Mouse (Mus musculus): ENCODE results near the gene Plxnb2. TPM values are rescaled to one million over a fixed set of nuclear protein-coding genes. Genes with fewer than 3 reads are reported as not detected.

The Plxnb2 gene
- 113 and 118 TPM in 2 replicates for polyA plus RNA-seq (2015; fragmentation: Nextera tagmentation; extraction: Ambion mirVana)

DNA sequence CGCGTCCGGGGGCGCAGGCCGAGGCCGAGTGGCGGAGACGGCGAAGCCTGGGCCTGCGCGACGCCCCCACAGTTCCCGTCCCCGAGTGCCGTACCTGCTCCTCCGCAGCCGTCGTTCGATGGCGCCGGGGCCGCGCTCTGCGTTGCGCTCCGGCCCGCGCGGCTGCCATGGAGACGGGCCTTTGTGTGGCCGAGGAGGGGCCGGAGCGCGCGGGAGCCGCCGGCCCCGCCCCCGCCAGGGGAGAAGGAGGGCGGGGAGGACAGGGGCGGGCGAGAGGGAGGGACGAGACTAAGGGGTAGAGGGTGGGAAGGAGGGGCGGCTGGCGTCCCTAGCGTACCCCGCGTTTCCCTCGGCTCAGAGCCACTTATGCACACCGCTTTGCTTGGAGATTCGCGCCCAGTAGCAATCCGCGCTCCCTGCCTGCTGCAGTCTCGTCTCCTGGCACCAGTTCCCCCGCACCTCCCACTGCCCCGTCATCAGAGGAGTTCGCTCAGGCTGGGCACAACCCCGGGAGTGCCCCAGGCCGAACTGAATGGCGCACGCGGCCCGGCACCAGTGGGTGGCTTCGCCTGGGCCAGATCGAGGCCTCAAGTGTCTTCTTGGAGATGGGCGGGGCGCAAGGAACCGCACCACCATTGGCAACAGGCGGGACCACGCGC, at the start of gene Plxnb2:
Gene Plxnb2, minus strand, starts transcription at position 218 of the 659 bp plus-strand sequence.
- Histone ChIP-seq H3K4me2 (replicated peaks) (peak within 1 kb of the TSS; percentile 84), H3K36me3 (no peaks in the 10 kb centered on the region; the same call in 1 of the 2 replicates), H3K27me3 (no peaks in the 10 kb centered on the region), H3K27ac (replicated peaks) (peak within 1 kb of the TSS; percentile 94), H3K9ac (replicated peaks) (peak within 1 kb of the TSS; percentile 96), H3K4me1 (peaks cover 87% of the 10 kb centered on the region), H3K9me3 (no peaks in the 10 kb centered on the region), H3K4me3 (peak within 1 kb of the TSS; percentile 93)
- under 1% methylated on average over 69 of the region's 72 CpGs for WGBS
- peak; percentile 87 for ATAC-seq (replicated peaks)

DNA sequence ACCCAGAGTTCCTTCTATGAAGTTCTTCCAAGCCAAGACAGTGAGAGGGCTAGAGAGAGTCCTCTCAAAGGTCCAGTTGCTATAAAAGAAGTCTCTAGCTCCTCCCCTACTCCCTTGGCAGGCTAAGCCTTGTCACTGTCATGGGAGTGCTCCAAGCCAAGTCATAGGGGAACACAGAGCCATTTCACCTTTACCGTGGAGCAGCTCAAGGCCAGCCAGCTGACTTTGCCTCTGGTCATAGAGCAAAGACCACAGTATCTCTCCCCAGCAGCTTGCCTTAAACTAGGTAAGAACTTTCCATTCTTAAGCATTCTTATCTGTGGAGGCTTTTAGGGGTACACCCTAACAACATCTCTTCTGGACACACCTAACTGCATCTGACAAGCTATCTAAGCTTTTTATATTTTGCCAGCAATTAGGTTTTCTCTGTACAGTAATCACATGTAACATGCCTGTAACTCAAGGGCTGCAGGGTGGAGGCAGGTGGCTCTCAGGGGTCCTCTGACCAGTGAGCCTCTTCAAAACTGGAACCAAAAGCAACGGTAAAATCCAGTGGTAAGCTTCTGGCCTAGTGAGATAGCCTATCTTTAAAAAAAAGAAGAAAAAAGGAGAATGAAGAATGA, 35.1 kb upstream of the Plxnb2 start:
- no peak overlapping the region for H3K9ac ChIP-seq (replicated peaks)
- WGBS = 97% methylated on average over 2 of the region's 2 CpGs
- H3K9me3 ChIP-seq = no peaks in the 10 kb centered on the region
- no peak overlapping the region for H3K27ac ChIP-seq (replicated peaks)
- H3K4me2 ChIP-seq (replicated peaks) = no peak overlapping the region
- H3K36me3 ChIP-seq = peaks cover 14% of the 10 kb centered on the region
- ATAC-seq (replicated peaks) = no peak
- no peak overlapping the region for H3K4me3 ChIP-seq
- H3K27me3 ChIP-seq = no peaks in the 10 kb centered on the region
- peaks cover 30% of the 10 kb centered on the region for H3K4me1 ChIP-seq

DNA sequence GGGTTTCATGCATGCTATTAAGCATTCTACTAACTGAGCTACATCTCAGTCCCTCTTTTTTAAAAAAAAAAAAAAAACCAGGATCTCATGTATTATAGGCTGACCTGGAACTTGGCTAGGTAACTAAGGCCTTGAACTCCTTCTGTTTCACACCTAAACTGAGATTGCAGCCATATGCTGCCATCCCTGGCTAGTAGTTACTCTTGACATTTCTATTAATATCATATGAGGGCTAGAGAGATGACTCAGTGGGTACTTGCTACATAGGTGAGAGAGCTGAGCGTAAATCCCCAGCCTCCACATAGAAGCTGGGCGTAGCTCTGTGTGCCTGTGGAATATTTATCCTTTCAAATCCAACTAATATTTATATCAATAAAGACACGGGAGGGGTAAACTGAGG, 34.4 kb upstream of the Plxnb2 start:
- Histone ChIP-seq H3K27me3 (no peaks in the 10 kb centered on the region), H3K4me3 (no peak overlapping the region), H3K9me3 (no peaks in the 10 kb centered on the region), H3K4me1 (peaks cover 31% of the 10 kb centered on the region), H3K9ac (replicated peaks) (no peak overlapping the region), H3K4me2 (replicated peaks) (no peak overlapping the region), H3K36me3 (peaks cover 14% of the 10 kb centered on the region), H3K27ac (replicated peaks) (no peak overlapping the region)
- no peak for ATAC-seq (replicated peaks)
- WGBS = 97% methylated on average over 3 of the region's 3 CpGs

DNA sequence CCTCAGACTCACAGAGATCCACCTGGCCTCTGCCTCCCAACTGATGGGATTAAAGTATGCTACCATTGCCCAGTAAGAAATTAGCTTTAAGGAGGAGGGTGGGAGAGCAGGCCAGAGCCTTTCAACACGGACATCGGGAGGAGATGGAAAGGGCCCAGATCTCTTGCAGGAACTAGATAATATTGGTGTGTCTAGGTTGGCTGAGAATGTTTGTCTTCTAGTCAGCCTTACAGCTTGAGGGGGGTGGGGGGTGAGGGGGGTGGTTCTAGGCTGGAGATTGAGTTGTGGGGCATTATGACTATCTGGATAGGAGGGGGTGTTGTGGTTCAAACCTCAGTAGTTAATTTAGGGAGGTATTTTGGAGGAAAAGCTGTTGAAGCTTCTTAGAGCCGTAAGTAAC, 32.9 kb upstream of the Plxnb2 start:
- H3K4me3 ChIP-seq = no peak overlapping the region; the same call in 1 of the 2 replicates
- no peaks in the 10 kb centered on the region for H3K27me3 ChIP-seq
- no peak for ATAC-seq (replicated peaks)
- peaks cover 14% of the 10 kb centered on the region for H3K36me3 ChIP-seq
- 86% methylated on average over 3 of the region's 3 CpGs for WGBS
- peak overlapping the region; percentile 19 for H3K4me2 ChIP-seq (replicated peaks)
- H3K4me1 ChIP-seq = peaks cover 33% of the 10 kb centered on the region
- H3K9me3 ChIP-seq = no peaks in the 10 kb centered on the region
- H3K27ac ChIP-seq (replicated peaks) = no peak overlapping the region
- no peak overlapping the region for H3K9ac ChIP-seq (replicated peaks)

DNA sequence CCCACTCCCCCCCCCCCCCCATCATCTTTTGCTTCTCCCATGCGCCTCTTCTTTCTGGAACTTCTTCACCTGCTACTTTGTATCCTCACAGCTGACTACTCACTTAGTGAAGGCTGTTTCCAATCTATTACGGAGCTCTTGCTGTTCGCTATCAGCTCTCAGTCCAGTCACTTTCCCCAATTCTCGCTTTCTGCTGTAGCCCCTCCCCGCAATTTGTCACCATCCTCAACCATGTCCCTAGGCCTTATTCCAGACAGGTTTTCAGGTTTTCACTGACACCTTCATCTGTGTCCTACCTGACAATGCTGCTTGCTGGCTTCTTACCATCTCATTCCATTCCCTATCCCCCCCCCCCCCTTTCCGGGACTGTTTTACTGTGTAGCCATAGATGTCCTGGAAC, 31.9 kb upstream of the Plxnb2 start:
- Histone ChIP-seq H3K9ac (replicated peaks) (peak overlapping the region; percentile 99), H3K9me3 (no peaks in the 10 kb centered on the region), H3K4me3 (peak overlapping the region; percentile 87), H3K4me1 (peaks cover 33% of the 10 kb centered on the region), H3K4me2 (replicated peaks) (peak overlapping the region; percentile 79), H3K27me3 (no peaks in the 10 kb centered on the region), H3K36me3 (peaks cover 14% of the 10 kb centered on the region), H3K27ac (replicated peaks) (peak overlapping the region; percentile 87; the same call in 1 of the 2 replicates)
- ATAC-seq (replicated peaks) = no peak
- 43% methylated on average over 6 of the region's 6 CpGs for WGBS

DNA sequence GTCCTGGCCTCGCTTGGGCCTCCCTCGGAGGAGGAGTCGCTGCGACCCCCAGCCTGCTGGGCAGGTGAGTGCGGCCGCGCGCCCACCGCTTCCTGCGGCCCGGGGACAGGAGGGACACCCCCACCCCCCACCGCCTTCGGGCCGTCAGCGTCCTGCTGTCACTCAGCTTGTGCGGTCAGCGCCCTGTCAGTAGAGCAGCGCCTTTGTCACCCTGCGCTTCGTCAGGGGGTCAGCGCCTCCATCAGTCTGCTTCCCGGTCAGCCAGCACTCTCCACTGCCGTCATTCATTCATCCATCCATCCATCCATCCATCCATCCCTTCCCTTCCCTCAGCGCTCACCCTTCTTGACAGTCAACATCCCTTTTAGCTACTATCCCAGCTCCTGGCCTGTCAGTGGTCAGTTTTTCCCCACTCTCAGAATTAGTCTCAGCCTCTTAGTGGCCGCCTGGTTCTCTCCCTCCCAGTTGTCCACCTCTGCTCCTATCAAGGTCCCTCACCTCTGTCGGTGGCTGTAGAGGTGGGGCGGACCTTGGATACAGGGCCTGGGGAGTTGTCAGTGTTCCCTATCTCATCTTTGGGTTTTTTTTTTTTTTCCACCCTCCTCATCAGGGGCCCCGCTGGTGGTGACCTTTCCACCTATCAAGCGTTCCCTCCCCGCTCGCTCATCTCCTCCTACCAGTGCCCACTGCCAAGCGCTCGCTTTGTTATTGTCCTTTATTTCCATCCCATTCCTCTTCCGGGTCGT, 31.3 kb upstream of the Plxnb2 start:
- peak overlapping the region; percentile 87 for H3K4me3 ChIP-seq
- H3K27me3 ChIP-seq = no peaks in the 10 kb centered on the region
- no peaks in the 10 kb centered on the region for H3K9me3 ChIP-seq
- peaks cover 12% of the 10 kb centered on the region for H3K36me3 ChIP-seq
- peak overlapping the region; percentile 79 for H3K4me2 ChIP-seq (replicated peaks)
- H3K27ac ChIP-seq (replicated peaks) = peak overlapping the region; percentile 87
- 1% methylated on average over 35 of the region's 35 CpGs for WGBS
- no peak; the same call in 1 of the 2 replicates for ATAC-seq (replicated peaks)
- peaks cover 33% of the 10 kb centered on the region for H3K4me1 ChIP-seq
- peak overlapping the region; percentile 99 for H3K9ac ChIP-seq (replicated peaks)

DNA sequence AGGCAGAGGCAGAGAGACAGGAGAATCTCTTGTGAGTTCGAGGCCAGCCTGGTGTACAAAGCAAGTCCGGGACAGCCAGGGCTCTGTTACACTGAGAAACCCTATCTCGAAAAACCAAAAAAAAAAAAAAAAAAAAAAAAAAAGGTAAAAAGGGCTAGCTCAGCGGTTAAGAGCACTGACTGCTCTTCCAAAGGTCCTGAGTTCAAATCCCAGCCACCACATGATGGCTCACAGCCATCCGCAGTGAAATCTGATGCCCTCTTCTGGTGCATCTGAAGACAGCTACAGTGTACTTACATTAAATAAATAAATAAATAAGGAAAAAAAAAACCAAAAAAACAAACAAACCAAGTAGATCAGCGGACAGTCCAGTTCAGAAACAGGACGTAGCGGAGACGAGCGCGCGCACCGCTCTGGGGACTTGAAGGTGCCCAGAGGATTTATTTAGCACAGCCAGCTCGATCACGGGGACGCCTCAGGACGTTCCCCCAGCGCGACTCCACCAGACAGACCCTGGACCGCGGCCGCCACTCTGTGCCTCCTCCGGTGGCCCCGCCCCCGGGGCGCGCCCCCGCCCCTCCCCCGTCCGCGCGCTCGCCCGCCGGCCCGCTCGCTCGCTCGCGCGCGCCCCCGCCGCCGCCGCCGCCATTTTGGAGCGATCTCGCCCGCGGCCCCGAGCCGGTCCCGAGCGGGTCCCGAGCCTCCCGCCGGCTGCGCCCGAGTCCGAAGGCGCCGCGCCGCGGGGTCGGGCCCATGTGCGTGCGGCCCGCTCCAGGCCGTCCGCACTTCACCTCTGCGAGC, 30.5 kb upstream of the Plxnb2 start, which contains the start of gene Ppp6r2:
Gene Ppp6r2, plus strand, starts transcription at position 639 of the 801 bp plus-strand sequence.
- 5% methylated on average over 41 of the region's 73 CpGs for WGBS
- ATAC-seq (replicated peaks) = peak; percentile 88
- Histone ChIP-seq H3K4me2 (replicated peaks) (peak within 1 kb of the TSS; percentile 79), H3K9me3 (no peaks in the 10 kb centered on the region), H3K4me3 (peak within 1 kb of the TSS; percentile 87), H3K36me3 (peaks cover 4% of the 10 kb centered on the region), H3K27me3 (no peaks in the 10 kb centered on the region), H3K9ac (replicated peaks) (peak within 1 kb of the TSS; percentile 99), H3K4me1 (peaks cover 33% of the 10 kb centered on the region), H3K27ac (replicated peaks) (peak within 1 kb of the TSS; percentile 87)

DNA sequence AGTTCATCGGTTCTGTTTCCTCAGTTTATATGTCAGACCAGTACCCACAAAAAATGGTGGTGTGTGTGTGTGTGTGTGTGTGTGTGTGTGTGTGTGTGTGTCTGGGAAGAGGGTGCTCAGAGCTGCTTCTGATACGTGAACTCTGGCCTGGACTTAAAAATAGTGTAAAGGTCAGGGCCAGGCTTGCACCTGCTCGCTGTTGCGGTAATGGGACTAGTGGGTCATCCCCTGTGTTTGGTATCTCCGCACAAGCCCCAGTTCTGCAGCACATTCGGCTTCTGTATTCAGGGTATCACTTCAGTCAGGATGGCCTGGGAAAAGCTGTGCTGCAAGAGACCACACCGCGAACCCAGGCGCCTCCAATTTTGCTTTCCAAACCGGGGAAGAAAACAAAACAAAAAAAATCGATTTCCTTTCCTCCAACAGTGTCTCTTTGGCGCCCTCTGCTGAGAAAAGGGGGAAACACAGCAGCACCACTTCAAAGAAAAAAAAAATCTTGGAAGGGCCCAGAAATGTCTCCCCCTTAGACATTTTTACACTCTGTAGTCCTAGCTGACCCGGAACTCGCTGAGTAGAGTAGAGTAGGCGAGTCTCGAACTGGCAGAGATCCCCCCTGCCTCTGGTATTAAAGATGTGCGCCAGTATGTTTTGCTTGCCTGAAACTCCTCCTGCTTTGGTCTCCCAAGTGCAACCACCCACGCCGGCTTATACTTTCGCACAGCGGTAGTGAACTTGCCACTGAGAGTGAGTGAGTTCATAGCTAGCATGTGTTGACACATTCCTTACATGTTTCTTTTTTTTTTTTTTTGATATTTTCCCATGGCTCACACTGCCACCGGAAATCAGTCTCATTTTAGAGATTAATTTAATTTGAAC, 29.5 kb upstream of the Plxnb2 start:
- H3K4me1 ChIP-seq = peaks cover 33% of the 10 kb centered on the region
- peak overlapping the region; percentile 42 for H3K4me2 ChIP-seq (replicated peaks)
- H3K9ac ChIP-seq (replicated peaks) = peak overlapping the region; percentile 42
- no peak; the same call in 1 of the 2 replicates for ATAC-seq (replicated peaks)
- no peaks in the 10 kb centered on the region for H3K27me3 ChIP-seq
- no peaks in the 10 kb centered on the region for H3K9me3 ChIP-seq
- WGBS = 16% methylated on average over 22 of the region's 22 CpGs
- peak overlapping the region; percentile 29 for H3K4me3 ChIP-seq
- H3K36me3 ChIP-seq = no peaks in the 10 kb centered on the region
- peak overlapping the region; percentile 87 for H3K27ac ChIP-seq (replicated peaks)

DNA sequence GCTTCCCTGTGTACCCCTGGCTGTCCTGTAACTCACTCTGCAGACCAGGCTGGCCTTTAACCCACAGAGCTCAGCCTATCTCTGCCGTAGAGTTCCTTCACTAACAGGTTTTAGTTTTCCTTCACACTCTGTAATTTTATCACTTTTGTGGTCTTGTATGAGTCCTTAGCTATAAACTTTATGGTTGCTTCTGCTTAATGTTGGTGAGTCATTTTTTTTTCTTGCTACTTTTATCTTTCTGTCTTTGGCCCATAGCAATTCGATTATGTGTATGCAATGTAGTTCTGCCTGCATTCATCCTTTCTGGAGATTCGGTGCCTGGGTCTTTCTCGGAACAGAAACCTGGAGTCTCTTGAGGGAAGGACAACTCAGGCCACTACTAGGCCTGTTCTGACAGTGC, 26.9 kb upstream of the Plxnb2 start:
- Histone ChIP-seq H3K27ac (replicated peaks) (no peak overlapping the region), H3K9ac (replicated peaks) (no peak overlapping the region), H3K4me3 (no peak overlapping the region), H3K27me3 (no peaks in the 10 kb centered on the region), H3K4me1 (peaks cover 7% of the 10 kb centered on the region), H3K9me3 (no peaks in the 10 kb centered on the region), H3K36me3 (no peaks in the 10 kb centered on the region), H3K4me2 (replicated peaks) (no peak overlapping the region)
- ATAC-seq (replicated peaks) = no peak
- 89% methylated on average over 4 of the region's 4 CpGs for WGBS

DNA sequence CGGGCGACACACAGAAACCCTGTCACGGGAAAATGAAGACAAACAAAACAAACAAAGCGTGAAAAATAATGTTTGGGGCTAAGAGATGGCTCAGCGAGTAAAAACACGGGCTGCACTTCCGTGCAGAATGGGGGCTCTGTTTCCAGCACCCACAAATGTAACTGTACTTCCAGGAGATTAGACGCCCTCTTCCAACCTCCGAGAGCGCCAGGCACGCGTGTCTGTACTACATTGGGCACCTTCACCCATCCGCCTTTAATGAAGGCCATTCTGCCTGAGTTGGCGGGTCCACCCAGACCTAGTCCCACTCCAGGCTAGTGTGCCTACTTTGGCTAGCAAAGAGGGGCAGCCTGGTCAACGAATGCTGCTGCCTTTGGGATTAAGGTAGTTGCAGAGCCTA, 16.5 kb upstream of the Plxnb2 start:
- Histone ChIP-seq H3K4me3 (peak overlapping the region; percentile 77), H3K4me2 (replicated peaks) (peak overlapping the region; percentile 59), H3K27me3 (no peaks in the 10 kb centered on the region), H3K36me3 (no peaks in the 10 kb centered on the region), H3K27ac (replicated peaks) (peak overlapping the region; percentile 96), H3K4me1 (peaks cover 16% of the 10 kb centered on the region), H3K9me3 (no peaks in the 10 kb centered on the region), H3K9ac (replicated peaks) (peak overlapping the region; percentile 91)
- WGBS = 68% methylated on average over 15 of the region's 15 CpGs
- no peak for ATAC-seq (replicated peaks)

DNA sequence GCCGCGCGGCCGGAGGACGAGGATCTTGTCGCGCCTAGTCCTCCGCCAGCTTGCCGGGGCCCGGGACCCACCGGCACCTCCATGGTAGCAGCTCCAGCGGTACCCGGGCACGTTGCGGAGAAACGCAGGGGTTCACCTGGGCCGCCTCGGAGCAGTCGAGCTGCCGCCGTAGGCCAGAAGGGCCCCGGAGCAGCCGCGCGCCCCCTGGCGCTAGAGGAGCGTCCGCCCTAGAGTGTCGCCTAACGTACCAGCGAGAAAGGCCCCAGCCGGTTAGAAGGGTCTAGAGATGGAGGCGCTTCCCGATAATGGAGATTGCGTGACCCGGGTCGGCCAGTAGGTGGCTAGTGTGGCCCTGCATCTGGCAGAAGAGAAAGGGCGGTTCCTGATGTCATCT, 15.7 kb upstream of the Plxnb2 start, which contains the start of gene Dennd6b:
Gene Dennd6b, minus strand, starts transcription at position 184 of the 394 bp plus-strand sequence.
- Histone ChIP-seq H3K36me3 (no peaks in the 10 kb centered on the region), H3K27me3 (no peaks in the 10 kb centered on the region), H3K9me3 (no peaks in the 10 kb centered on the region), H3K9ac (replicated peaks) (peak within 1 kb of the TSS; percentile 91), H3K4me3 (peak within 1 kb of the TSS; percentile 77), H3K4me2 (replicated peaks) (peak within 1 kb of the TSS; percentile 59), H3K4me1 (peaks cover 16% of the 10 kb centered on the region), H3K27ac (replicated peaks) (peak within 1 kb of the TSS; percentile 96)
- ATAC-seq (replicated peaks) = peak; percentile 99
- WGBS = 0% methylated on average over 38 of the region's 38 CpGs

Measured in forebrain, embryonic 15.5 days (tissue).